Mouse (Mus musculus): Measurements from ENCODE around the gene Armc9.

GRCm38 (mm10) chr1:86114141-86114540, 40.4 kb upstream of the Armc9 start:
- TF ChIP-seq CTCF (IDR thresholded peaks at IDR 0.05; ENCODE audit: low read depth): no peak
- no peak for TF ChIP-seq EP300 (IDR thresholded peaks at IDR 0.05; ENCODE audit: low read depth)
